Mouse (Mus musculus) hindbrain, embryonic 12.5 days (tissue): Measurements from ENCODE around the gene Ppfibp2. TPM values are rescaled to one million over a fixed set of nuclear protein-coding genes. Genes with fewer than 3 reads are reported as not detected.

Source experiments
- ATAC-seq: fragments of 200-750 bp; cut with Nextera tagmentation; 2 replicates; pipeline ENCODE4 v1.8.0; 2017; ENCODE audit warnings: moderate TSS enrichment; ENCODE audit not compliant: low FRiP score
- H3K27ac ChIP-seq: fragments of 300-500 bp; sonication (generic); 2 replicates; pipeline ENCODE4 v1.5.1; 2016; ENCODE audit warnings: mild to moderate bottlenecking
- H3K27me3 ChIP-seq: fragments of 300-500 bp; sonication (generic); 2 replicates; pipeline ENCODE4 v1.6.1; 2016; ENCODE audit warnings: mild to moderate bottlenecking
- H3K36me3 ChIP-seq: fragments of 300-500 bp; sonication (generic); 2 replicates; pipeline ENCODE4 v1.6.1; 2016; ENCODE audit warnings: mild to moderate bottlenecking
- H3K4me1 ChIP-seq: fragments of 300-500 bp; sonication (generic); 2 replicates; pipeline ENCODE4 v1.6.1; 2016
- H3K4me2 ChIP-seq: fragments of 300-500 bp; sonication (generic); replicated peaks from 2 replicates; pipeline ENCODE4 v1.6.1; 2016; ENCODE audit warnings: mild to moderate bottlenecking
- H3K4me3 ChIP-seq: fragments of 300-500 bp; sonication (generic); 2 replicates; pipeline ENCODE4 v1.5.1; 2016; ENCODE audit warnings: mild to moderate bottlenecking
- H3K9ac ChIP-seq: fragments of 300-500 bp; sonication (generic); 2 replicates; pipeline ENCODE4 v1.6.1; 2016; ENCODE audit warnings: mild to moderate bottlenecking, moderate library complexity
- H3K9me3 ChIP-seq: fragments of 300-500 bp; sonication (generic); replicated peaks from 2 replicates; pipeline ENCODE4 v1.6.1; 2016; ENCODE audit warnings: mild to moderate bottlenecking
- WGBS: fragments of 180-500 bp; shearing (Covaris S2); methylation state at CpG from one replicate; pipeline ENCODE4 v1.1.7; 2016; 5-methylcytosine and 5-hydroxymethylcytosine counted together
- polyA plus RNA-seq: library from polyadenylated mRNA; unstranded; fragments of >200 nt; fragmentation: Nextera tagmentation; extraction: Ambion mirVana; gene quantifications from 2 replicates; pipeline ENCODE4 v1.2.1, GENCODE M21; 2016

Ppfibp2 gene
- polyA plus RNA-seq, 1 experiment from 2014 or later: 5.3 TPM

- no peak overlapping the region for H3K4me2 ChIP-seq
- 0 out of 2 replicates have a peak, but pooled peaks cover 2% of the 10 kb centered on the region for H3K4me1 ChIP-seq
- H3K27me3 ChIP-seq: peaks cover 45% of the 10 kb centered on the region
- no peaks in the 10 kb centered on the region for H3K36me3 ChIP-seq
- WGBS: 86% methylated on average over 5 of the region's 5 CpGs
- no peak overlapping the region for H3K27ac ChIP-seq
- H3K9me3 ChIP-seq: no peaks in the 10 kb centered on the region
- no peak overlapping the region for H3K4me3 ChIP-seq
- ATAC-seq: no peak
- no peak overlapping the region for H3K9ac ChIP-seq
Measured at GRCm38 (mm10) chr7:107697066-107697465, 102.1 kb downstream of the Ppfibp2 start.

DNA sequence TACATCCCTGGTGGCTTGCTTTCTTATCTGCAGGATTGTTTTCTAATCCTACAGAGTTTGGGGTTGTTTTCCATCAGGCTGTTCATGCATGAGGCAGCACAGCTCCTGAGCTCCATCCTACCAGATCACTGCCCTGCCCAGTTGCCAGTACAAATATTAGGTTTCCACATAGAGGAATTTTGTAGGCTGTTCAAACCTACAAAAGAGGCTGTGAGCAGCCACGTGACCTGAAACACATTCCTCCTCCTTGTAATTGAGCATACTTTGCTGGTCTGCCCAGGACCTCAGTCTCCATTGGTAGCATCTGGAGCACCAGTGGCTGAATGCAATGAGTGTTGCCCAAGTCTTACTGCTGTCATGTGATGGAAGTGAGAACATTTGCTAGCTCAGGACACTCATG, 104.9 kb downstream of the Ppfibp2 start:
- Histone ChIP-seq H3K36me3 (no peaks in the 10 kb centered on the region), H3K27me3 (peaks cover 30% of the 10 kb centered on the region), H3K27ac (no peak overlapping the region), H3K4me2 (no peak overlapping the region), H3K9ac (no peak overlapping the region), H3K9me3 (no peaks in the 10 kb centered on the region), H3K4me3 (no peak overlapping the region), H3K4me1 (no peaks in the 10 kb centered on the region)
- 80% methylated on average over 1 of the region's 1 CpGs for WGBS
- no peak for ATAC-seq

- H3K4me3 ChIP-seq: no peak overlapping the region
Measured at GRCm38 (mm10) chr7:107700646-107701045, 105.6 kb downstream of the Ppfibp2 start.

GRCm38 (mm10) chr7:107702461-107703380, 107.7 kb downstream of the Ppfibp2 start:
- no peak for ATAC-seq
- Histone ChIP-seq H3K4me3 (no peak overlapping the region), H3K27me3 (peaks cover 6% of the 10 kb centered on the region), H3K4me1 (0 out of 2 replicates have a peak, but pooled peaks cover 2% of the 10 kb centered on the region), H3K9ac (no peak overlapping the region), H3K4me2 (no peak overlapping the region), H3K36me3 (no peaks in the 10 kb centered on the region), H3K27ac (no peak overlapping the region), H3K9me3 (no peaks in the 10 kb centered on the region)
- 70% methylated on average over 13 of the region's 13 CpGs for WGBS

More at GRCm38 (mm10) chr7:107700646-107701045, 105.6 kb downstream of the Ppfibp2 start:
- Histone ChIP-seq H3K9me3 (no peaks in the 10 kb centered on the region), H3K27ac (no peak overlapping the region), H3K36me3 (no peaks in the 10 kb centered on the region), H3K27me3 (peaks cover 25% of the 10 kb centered on the region), H3K9ac (no peak overlapping the region), H3K4me2 (no peak overlapping the region), H3K4me1 (no peaks in the 10 kb centered on the region)
- no peak for ATAC-seq
- 87% methylated on average over 5 of the region's 5 CpGs for WGBS

DNA sequence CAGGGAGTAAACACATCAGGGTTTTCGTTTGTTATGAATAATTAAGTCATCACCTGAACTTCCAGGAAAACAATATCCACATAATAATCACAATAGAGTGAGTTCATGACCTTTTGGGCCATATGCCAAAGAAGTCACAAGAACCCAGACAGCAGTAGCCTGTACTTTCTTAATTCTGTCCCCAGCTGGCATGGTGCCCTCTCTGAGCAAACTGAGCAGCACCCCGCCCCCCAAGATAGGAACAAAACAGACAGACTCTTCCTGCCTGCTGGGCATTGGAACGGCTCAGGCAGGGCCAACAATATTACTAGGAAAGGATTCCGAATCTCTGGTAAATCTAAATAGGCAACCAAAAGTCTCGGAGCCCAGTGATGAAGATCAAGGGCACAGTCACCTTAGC, 110.9 kb downstream of the Ppfibp2 start:
- no peak overlapping the region for H3K27ac ChIP-seq
- H3K4me1 ChIP-seq: peaks cover 14% of the 10 kb centered on the region
- ATAC-seq: no peak
- no peak overlapping the region for H3K9ac ChIP-seq
- H3K27me3 ChIP-seq: peaks cover 3% of the 10 kb centered on the region; the same call in 1 of the 2 replicates
- H3K36me3 ChIP-seq: no peaks in the 10 kb centered on the region
- no peak overlapping the region for H3K4me2 ChIP-seq
- WGBS: 80% methylated on average over 5 of the region's 5 CpGs
- H3K9me3 ChIP-seq: no peaks in the 10 kb centered on the region
- no peak overlapping the region for H3K4me3 ChIP-seq

DNA sequence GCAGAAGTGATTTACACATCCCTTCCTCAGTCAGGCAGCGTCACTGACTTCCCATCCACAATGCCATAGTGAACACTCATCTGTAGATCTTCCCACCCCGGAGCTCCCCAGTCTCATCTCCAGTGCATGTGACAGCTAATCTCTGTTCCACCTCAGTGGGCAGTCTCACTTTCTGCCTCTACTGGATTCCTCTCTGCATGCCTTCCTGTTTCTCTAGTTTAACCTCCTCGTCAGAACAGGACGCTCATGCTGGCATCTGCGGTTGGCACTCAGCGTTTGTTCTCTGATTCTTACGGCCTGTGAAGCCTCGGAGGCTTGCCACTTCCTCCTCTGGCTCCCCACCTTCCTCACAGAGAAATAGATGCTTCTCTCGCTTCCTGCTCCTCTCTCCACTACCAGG, 112.6 kb downstream of the Ppfibp2 start:
- Histone ChIP-seq H3K9me3 (no peaks in the 10 kb centered on the region), H3K4me3 (no peak overlapping the region), H3K4me2 (no peak overlapping the region), H3K27ac (no peak overlapping the region), H3K27me3 (no peaks in the 10 kb centered on the region; the same call in 1 of the 2 replicates), H3K4me1 (peaks cover 14% of the 10 kb centered on the region), H3K9ac (no peak overlapping the region), H3K36me3 (no peaks in the 10 kb centered on the region)
- ATAC-seq: no peak
- 66% methylated on average over 9 of the region's 9 CpGs for WGBS

DNA sequence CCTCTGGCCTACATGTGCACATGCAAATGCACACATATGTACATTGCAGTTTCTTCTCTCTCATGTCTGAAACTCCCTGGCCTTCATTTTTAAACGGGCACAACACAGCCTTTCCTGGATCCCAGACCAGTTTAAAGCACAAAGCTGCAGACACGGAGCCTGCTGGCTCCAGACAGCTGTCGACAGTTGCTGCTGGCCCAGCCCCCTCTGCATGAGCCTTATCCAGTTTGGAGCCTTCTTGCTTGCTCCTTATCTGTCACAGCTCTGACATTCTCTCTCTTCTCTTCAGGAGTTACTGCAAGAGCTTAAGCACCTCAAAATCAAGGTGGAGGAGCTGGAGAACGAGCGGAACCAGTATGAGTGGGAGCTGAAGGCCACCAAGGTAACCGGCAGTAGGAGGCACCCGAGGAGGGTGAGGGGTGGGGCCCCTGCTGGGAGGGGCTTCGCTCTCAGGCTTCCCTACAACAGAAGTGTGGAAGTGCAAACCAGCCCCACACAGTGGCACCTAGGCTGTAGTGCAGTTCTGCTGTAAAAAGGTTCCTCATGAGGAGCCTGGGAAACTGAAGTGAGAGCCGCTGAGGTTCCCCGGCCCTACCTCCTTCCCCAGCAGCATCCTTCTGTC, 113.6 kb downstream of the Ppfibp2 start:
- peak overlapping the region; percentile 48 for H3K4me2 ChIP-seq
- H3K4me1 ChIP-seq: peaks cover 14% of the 10 kb centered on the region
- H3K27me3 ChIP-seq: no peaks in the 10 kb centered on the region; the same call in 1 of the 2 replicates
- peak overlapping the region; percentile 19; the same call in 1 of the 2 replicates for H3K4me3 ChIP-seq
- peak overlapping the region; percentile 62 for H3K27ac ChIP-seq
- no peaks in the 10 kb centered on the region for H3K9me3 ChIP-seq
- 3% methylated on average over 10 of the region's 10 CpGs for WGBS
- peak; percentile 85 for ATAC-seq
- peak overlapping the region; percentile 23; the same call in 1 of the 2 replicates for H3K9ac ChIP-seq
- no peaks in the 10 kb centered on the region for H3K36me3 ChIP-seq

DNA sequence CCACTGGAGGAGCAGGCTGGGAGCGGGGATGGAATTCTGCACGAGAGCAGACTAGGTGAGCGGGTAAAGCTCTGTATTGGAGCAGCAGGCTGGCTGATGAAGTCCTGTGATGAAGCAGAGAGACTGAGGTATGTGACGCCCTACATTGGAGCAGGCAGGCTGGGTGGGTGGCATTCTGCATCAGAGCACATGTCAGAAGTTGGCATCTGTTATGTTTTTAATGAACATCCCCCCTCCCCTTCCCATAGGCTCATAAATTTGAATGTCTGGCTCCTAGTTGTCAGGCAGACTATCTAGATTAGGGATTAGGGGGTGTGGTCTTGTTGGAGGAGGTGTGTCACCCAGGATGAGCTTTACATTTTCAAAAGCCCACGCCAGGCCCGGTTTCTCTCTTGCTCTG, 117.7 kb downstream of the Ppfibp2 start:
- Histone ChIP-seq H3K36me3 (no peaks in the 10 kb centered on the region), H3K4me3 (no peak overlapping the region), H3K9me3 (no peaks in the 10 kb centered on the region), H3K9ac (no peak overlapping the region), H3K4me2 (no peak overlapping the region), H3K27me3 (no peaks in the 10 kb centered on the region), H3K4me1 (peaks cover 11% of the 10 kb centered on the region), H3K27ac (no peak overlapping the region)
- WGBS: 67% methylated on average over 6 of the region's 6 CpGs
- no peak for ATAC-seq

DNA sequence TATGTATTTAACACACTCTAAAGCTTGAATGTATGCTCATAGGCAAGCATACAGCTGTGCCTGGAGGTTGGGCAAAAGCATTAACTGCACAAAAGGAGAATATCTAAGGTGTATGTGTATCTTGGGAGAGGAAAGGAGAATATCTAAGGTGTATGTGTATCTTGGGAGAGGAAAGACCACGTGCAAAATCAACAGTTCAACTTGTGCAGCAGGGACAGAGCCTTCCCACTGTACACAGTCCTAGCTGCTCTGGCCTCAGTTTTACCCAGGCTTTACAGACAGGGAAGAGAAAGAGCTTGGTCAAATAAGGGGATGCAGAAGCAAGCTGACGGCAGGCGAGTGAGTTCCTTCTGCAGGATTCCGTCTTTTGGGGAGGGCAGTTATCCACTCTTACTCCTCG, 119.1 kb downstream of the Ppfibp2 start:
- WGBS: 84% methylated on average over 5 of the region's 5 CpGs
- no peaks in the 10 kb centered on the region for H3K27me3 ChIP-seq
- H3K9me3 ChIP-seq: no peaks in the 10 kb centered on the region
- no peak for ATAC-seq
- no peak overlapping the region for H3K4me2 ChIP-seq
- H3K9ac ChIP-seq: no peak overlapping the region
- H3K27ac ChIP-seq: no peak overlapping the region
- no peak overlapping the region for H3K4me3 ChIP-seq
- H3K4me1 ChIP-seq: no peaks in the 10 kb centered on the region
- H3K36me3 ChIP-seq: no peaks in the 10 kb centered on the region

DNA sequence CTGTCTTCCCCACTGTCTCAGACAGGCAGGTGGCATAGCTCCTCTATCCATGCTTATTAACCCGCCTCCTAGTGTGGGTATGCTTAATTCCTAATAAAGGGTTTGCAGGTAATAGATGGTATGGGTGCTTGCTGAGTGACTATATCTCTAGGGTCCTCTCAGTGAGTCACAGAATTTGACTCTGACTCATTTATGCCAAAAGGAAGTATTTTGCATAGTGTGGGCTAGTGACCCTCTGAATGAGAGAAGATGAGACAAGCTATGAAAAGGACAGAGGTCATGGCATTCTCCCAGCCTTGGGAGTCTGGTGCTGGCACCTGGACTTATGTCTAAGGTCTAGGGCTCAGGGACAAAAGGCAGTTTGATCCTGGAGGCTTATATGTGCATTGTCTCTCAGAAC, 125.8 kb downstream of the Ppfibp2 start:
- no peak for ATAC-seq
- H3K27me3 ChIP-seq: no peaks in the 10 kb centered on the region
- WGBS: 85% methylated on average over 1 of the region's 1 CpGs

DNA sequence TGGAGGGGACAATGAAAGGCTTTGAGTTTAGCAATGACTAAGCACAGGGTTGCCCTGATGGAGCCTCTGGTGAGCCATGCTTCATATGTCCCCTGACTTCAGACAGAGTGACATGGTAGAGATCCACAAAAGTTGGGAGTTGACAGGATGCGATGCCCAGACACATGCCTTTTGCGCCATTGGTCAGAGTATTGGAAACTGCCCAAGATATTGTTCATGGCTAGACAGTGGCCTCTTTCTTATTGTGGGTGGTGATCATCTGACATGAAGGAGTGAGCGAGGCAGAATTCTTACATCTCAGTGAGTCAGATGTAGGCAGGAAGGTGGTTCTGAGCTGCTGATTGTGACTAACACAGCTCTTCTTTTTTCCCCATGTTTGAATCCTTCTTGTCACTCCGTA, 127.5 kb downstream of the Ppfibp2 start:
- Histone ChIP-seq H3K9me3 (0 out of 2 replicates have a peak, but pooled peaks cover 7% of the 10 kb centered on the region), H3K27me3 (no peaks in the 10 kb centered on the region), H3K36me3 (no peaks in the 10 kb centered on the region), H3K27ac (no peak overlapping the region), H3K4me3 (no peak overlapping the region), H3K4me1 (no peaks in the 10 kb centered on the region), H3K9ac (no peak overlapping the region), H3K4me2 (no peak overlapping the region)
- WGBS: 98% methylated on average over 4 of the region's 4 CpGs
- no peak for ATAC-seq

More for the DNA sequence above, 125.8 kb downstream of the Ppfibp2 start:
- no peak overlapping the region for H3K9ac ChIP-seq
- no peaks in the 10 kb centered on the region for H3K4me1 ChIP-seq
- H3K36me3 ChIP-seq: no peaks in the 10 kb centered on the region
- H3K4me2 ChIP-seq: no peak overlapping the region
- 0 out of 2 replicates have a peak, but pooled peaks cover 4% of the 10 kb centered on the region for H3K9me3 ChIP-seq
- no peak overlapping the region for H3K27ac ChIP-seq
- H3K4me3 ChIP-seq: no peak overlapping the region

DNA sequence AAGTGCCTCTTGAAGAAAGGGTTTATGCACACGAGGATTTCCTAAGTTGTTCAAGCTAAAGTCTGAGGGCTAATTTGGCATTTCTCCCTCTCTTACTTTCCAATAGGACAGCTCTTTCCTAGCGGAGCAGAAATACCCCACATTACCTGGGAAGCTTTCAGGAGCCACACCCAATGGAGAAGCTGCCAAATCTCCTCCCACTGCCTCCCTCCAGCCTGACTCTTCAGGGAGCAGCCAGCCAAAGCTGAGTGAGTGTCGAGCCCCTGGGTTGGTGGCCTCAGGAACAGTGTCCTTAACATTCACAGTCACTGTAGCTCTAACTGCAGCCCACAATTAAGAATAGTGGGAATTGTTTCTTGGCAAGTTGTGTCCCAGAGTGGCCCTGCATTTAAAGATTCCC, 132.5 kb downstream of the Ppfibp2 start:
- 0 out of 2 replicates have a peak, but pooled peaks cover 7% of the 10 kb centered on the region for H3K9me3 ChIP-seq
- no peak for ATAC-seq
- whole genome bisulfite sequencing: 73% methylated on average over 3 of the region's 3 CpGs
- no peak overlapping the region for H3K4me2 ChIP-seq
- H3K4me3 ChIP-seq: no peak overlapping the region
- no peak overlapping the region for H3K27ac ChIP-seq
- H3K27me3 ChIP-seq: no peaks in the 10 kb centered on the region
- H3K4me1 ChIP-seq: no peaks in the 10 kb centered on the region
- H3K9ac ChIP-seq: no peak overlapping the region
- no peaks in the 10 kb centered on the region for H3K36me3 ChIP-seq
